Mouse (Mus musculus) kidney, postnatal 0 days (tissue): ENCODE data around the gene Adgrf5. TPM values are rescaled to one million over a fixed set of nuclear protein-coding genes. Genes with fewer than 3 reads are reported as not detected.

Experiments
- ATAC-seq: fragments of 200-750 bp; cut with Nextera tagmentation; replicated peaks from 2 replicates; pipeline ENCODE4 v1.8.0; 2017; ENCODE audit warnings: low read depth, moderate number of reproducible peaks, moderate TSS enrichment, moderate library complexity; ENCODE audit not compliant: low FRiP score
- DNase-seq: peaks from one replicate; pipeline ENCODE4 v3.0.0-alpha.2; 2016; ENCODE audit warnings: low spot score
- H3K27ac ChIP-seq: fragments of 300-500 bp; sonication (generic); 2 replicates; pipeline ENCODE4 v1.5.1; 2014; ENCODE audit warnings: mild to moderate bottlenecking
- H3K27me3 ChIP-seq: fragments of 300-500 bp; sonication (generic); 2 replicates; pipeline ENCODE4 v1.6.1; 2014; ENCODE audit warnings: low read length, mixed read lengths; ENCODE audit not compliant: insufficient read depth
- H3K36me3 ChIP-seq: fragments of 300-500 bp; sonication (generic); 2 replicates; pipeline ENCODE4 v1.6.1; 2014; ENCODE audit warnings: low read length, mixed read lengths; ENCODE audit not compliant: insufficient read depth
- H3K4me1 ChIP-seq: fragments of 300-500 bp; sonication (generic); replicated peaks from 2 replicates; pipeline ENCODE4 v1.6.1; 2014; ENCODE audit warnings: antibody characterized with exemption, low read length, mixed read lengths; ENCODE audit not compliant: insufficient read depth
- H3K4me2 ChIP-seq: fragments of 300-500 bp; sonication (generic); 2 replicates; pipeline ENCODE4 v1.6.1; 2014; ENCODE audit warnings: mild to moderate bottlenecking, low read length, moderate library complexity, mixed read lengths
- H3K4me3 ChIP-seq: fragments of 300-500 bp; sonication (generic); replicated peaks from 2 replicates; pipeline ENCODE4 v1.5.1; 2014; ENCODE audit warnings: low read depth, low read length
- H3K9ac ChIP-seq: fragments of 300-500 bp; sonication (generic); 2 replicates; pipeline ENCODE4 v1.6.1; 2014; ENCODE audit warnings: low read depth, low read length
- H3K9me3 ChIP-seq: fragments of 300-500 bp; sonication (generic); replicated peaks from 2 replicates; pipeline ENCODE4 v1.6.1; 2016; ENCODE audit warnings: low read length, inconsistent platforms, mixed read lengths
- CTCF ChIP-seq: IDR thresholded peaks from 2 replicates; pipeline ENCODE4 v1.5.1; 2016; ENCODE audit warnings: antibody characterized with exemption, low read depth, mild to moderate bottlenecking, moderate library complexity
- WGBS: fragments of 180-500 bp; shearing (Covaris S2); extraction: QIAGEN DNeasy Blood & Tissue Kit; methylation state at CpG from one replicate; pipeline ENCODE4 v1.1.7; 2014; 5-methylcytosine and 5-hydroxymethylcytosine counted together
- polyA plus RNA-seq: library from polyadenylated mRNA; unstranded; fragments of >200 nt; fragmentation: Nextera tagmentation; extraction: Ambion mirVana; gene quantifications from 2 replicates; pipeline ENCODE4 v1.2.1, GENCODE M21; 2015

Gene Adgrf5
- polyA plus RNA-seq, 1 experiment from 2014 or later = 15.4 TPM

GRCm38 (mm10) chr17:43389256-43389655 lies 29.0 kb downstream of the Adgrf5 start:
- DNase-seq = no peak
- Histone ChIP-seq H3K27ac (no peak overlapping the region), H3K9me3 (no peaks in the 10 kb centered on the region), H3K4me1 (peaks cover 11% of the 10 kb centered on the region; the same call in 1 of the 2 replicates), H3K4me3 (peak overlapping the region; percentile 26), H3K27me3 (no peaks in the 10 kb centered on the region), H3K9ac (peak overlapping the region; percentile 0; the same call in 1 of the 2 replicates), H3K36me3 (no peaks in the 10 kb centered on the region), H3K4me2 (peak overlapping the region; percentile 30)
- 56% methylated on average over 11 of the region's 11 CpGs for WGBS
- no peak for TF ChIP-seq CTCF
- no peak for ATAC-seq

GRCm38 (mm10) chr17:43392191-43392590 lies 31.9 kb downstream of the Adgrf5 start:
- 0 out of 2 replicates have a peak overlapping the region, but pooled peaks have one; percentile 11 for H3K4me3 ChIP-seq
- no peak overlapping the region for H3K27ac ChIP-seq
- no peak for TF ChIP-seq CTCF
- no peaks in the 10 kb centered on the region for H3K9me3 ChIP-seq
- H3K4me2 ChIP-seq = peak overlapping the region; percentile 37
- no peaks in the 10 kb centered on the region for H3K36me3 ChIP-seq
- peaks cover 14% of the 10 kb centered on the region; the same call in 1 of the 2 replicates for H3K4me1 ChIP-seq
- ATAC-seq (no peak), DNase-seq (peak; percentile 42)
- H3K9ac ChIP-seq = no peak overlapping the region
- WGBS = 41% methylated on average over 9 of the region's 9 CpGs
- no peaks in the 10 kb centered on the region for H3K27me3 ChIP-seq

- DNase-seq (no peak), ATAC-seq (no peak)
- 95% methylated on average over 8 of the region's 8 CpGs for WGBS
- no peaks in the 10 kb centered on the region for H3K9me3 ChIP-seq
- H3K4me3 ChIP-seq = no peak overlapping the region
- no peaks in the 10 kb centered on the region for H3K36me3 ChIP-seq
- TF ChIP-seq CTCF = no peak
- peaks cover 18% of the 10 kb centered on the region for H3K4me1 ChIP-seq
- H3K9ac ChIP-seq = no peak overlapping the region
- H3K27ac ChIP-seq = no peak overlapping the region
- H3K4me2 ChIP-seq = no peak overlapping the region
- H3K27me3 ChIP-seq = no peaks in the 10 kb centered on the region
Observed at GRCm38 (mm10) chr17:43393669-43394068, 33.4 kb downstream of the Adgrf5 start.

GRCm38 (mm10) chr17:43395400-43396258 lies 35.4 kb downstream of the Adgrf5 start:
- DNase-seq (peak; percentile 67), ATAC-seq (no peak)
- no peaks in the 10 kb centered on the region for H3K27me3 ChIP-seq
- H3K4me1 ChIP-seq = peaks cover 19% of the 10 kb centered on the region
- no peak overlapping the region for H3K4me3 ChIP-seq
- no peak overlapping the region for H3K9ac ChIP-seq
- no peaks in the 10 kb centered on the region for H3K9me3 ChIP-seq
- TF ChIP-seq CTCF = no peak
- no peak overlapping the region for H3K27ac ChIP-seq
- WGBS = 44% methylated on average over 12 of the region's 12 CpGs
- no peaks in the 10 kb centered on the region for H3K36me3 ChIP-seq
- H3K4me2 ChIP-seq = no peak overlapping the region

- no peak overlapping the region for H3K4me2 ChIP-seq
- H3K4me1 ChIP-seq = peaks cover 11% of the 10 kb centered on the region
- DNase-seq (peak; percentile 33), ATAC-seq (peak; percentile 53; the same call in 1 of the 2 replicates)
- no peaks in the 10 kb centered on the region for H3K36me3 ChIP-seq
- H3K9ac ChIP-seq = no peak overlapping the region
- H3K27ac ChIP-seq = no peak overlapping the region
- TF ChIP-seq CTCF = no peak
- 15% methylated on average over 7 of the region's 7 CpGs for WGBS
- H3K27me3 ChIP-seq = no peaks in the 10 kb centered on the region
- no peaks in the 10 kb centered on the region for H3K9me3 ChIP-seq
- no peak overlapping the region for H3K4me3 ChIP-seq
Observed at GRCm38 (mm10) chr17:43398612-43399011, 38.4 kb downstream of the Adgrf5 start.

GRCm38 (mm10) chr17:43399151-43399550 lies 38.9 kb downstream of the Adgrf5 start:
- peaks cover 11% of the 10 kb centered on the region for H3K4me1 ChIP-seq
- H3K9ac ChIP-seq = no peak overlapping the region
- H3K36me3 ChIP-seq = no peaks in the 10 kb centered on the region
- no peaks in the 10 kb centered on the region for H3K27me3 ChIP-seq
- no peaks in the 10 kb centered on the region for H3K9me3 ChIP-seq
- H3K4me2 ChIP-seq = no peak overlapping the region
- H3K27ac ChIP-seq = no peak overlapping the region
- ATAC-seq = no peak
- peak; percentile 35 for DNase-seq
- no peak overlapping the region for H3K4me3 ChIP-seq
- TF ChIP-seq CTCF = no peak
- WGBS = 52% methylated on average over 3 of the region's 3 CpGs
